Mouse (Mus musculus) R1 (cell line): ENCODE measurements around the gene Bcl2l12.

Experiments
- DNase-seq: peaks from one replicate; pipeline ENCODE4 v3.0.0-alpha.2; 2018; ENCODE audit warnings: low read depth, low spot score

Gene Bcl2l12

GRCm38 (mm10) chr7:44986879-44987718, 11.4 kb downstream of the Bcl2l12 start:
- DNase-seq, result no peak

DNA sequence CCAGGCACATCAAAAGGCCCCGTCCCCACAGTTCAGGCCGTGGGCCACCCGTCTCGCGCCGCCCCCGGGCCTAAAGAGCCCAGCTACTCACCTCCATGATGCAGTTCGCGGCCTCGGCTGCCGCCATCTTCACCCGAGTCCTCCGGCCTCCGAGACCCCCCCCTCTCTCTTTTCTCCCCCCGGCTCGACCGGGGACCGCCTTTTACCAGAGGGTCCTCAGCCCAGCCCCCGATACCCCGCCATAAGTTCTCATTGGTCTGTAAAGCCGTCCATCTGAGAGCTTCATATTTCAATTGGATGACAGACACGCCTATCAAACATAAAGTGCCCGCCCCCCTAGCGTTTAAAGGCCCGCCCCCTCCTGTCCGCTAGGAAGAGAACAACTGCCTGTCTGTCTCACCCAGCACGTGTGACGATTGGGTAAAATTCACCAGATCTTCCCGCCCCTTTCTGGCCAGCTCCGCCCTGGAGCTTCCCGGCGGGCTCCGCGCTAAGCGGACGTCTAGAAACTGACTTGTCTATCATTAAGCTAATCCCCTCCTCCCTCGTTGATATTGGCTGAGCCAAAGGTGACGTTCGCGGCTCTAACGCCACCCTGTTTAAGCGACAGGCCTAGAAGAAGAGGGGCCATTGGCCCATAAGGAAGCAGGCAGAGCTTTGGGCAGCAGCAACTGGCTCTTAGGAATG, 12.2 kb downstream of the Bcl2l12 start, which contains the start of gene Prmt1:
Gene Prmt1, minus strand, starts transcription at position 377 of the 687 bp plus-strand sequence.
- DNase-seq, result peak; percentile 100

- peak; percentile 94 for DNase-seq
These were observed 12.8 kb downstream of the Bcl2l12 start for GRCm38 (mm10) chr7:44985595-44986191.

DNA sequence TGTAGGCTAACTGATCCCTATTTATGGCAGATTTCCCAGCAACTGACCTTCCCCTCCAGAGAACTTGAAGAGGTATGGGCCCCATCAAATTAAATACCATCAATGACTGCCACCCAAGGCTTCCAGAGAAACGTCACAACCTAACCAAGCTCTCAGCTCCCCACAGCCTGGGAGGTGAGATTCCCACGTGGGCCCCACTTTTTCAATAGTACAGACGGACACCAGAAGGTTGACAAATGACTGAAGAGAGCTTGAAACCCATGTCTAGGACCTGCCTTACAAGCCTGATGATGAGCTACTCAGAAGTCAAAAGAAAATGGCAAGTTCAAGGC, 13.7 kb downstream of the Bcl2l12 start:
- no peak for DNase-seq

GRCm38 (mm10) chr7:44983944-44984832, 14.3 kb downstream of the Bcl2l12 start:
- DNase-seq, result no peak

DNA sequence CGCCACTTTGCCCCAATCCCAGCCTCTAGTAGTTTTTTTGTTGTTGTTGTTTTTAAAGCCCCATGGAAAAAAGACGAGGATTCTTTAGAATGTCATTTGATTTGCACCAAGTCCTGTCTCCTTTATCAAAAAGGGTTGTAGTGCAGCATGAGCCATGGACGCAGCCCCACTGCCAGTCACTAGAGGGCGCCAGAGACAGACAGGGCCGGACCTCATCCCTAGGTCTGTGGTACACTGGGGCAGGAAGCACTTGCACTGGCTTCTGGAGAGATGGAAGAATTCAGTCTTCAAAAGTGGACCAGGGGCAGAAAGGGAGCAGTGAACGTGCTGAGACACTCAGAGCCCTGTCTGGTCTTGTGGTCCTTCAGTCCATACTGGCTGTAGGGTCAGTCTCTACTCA, 15.4 kb downstream of the Bcl2l12 start:
- DNase-seq, result peak; percentile 86

GRCm38 (mm10) chr7:44981539-44981938, 17.0 kb downstream of the Bcl2l12 start:
- DNase-seq, result no peak

GRCm38 (mm10) chr7:44978300-44978699, 20.2 kb downstream of the Bcl2l12 start:
- no peak for DNase-seq

- DNase-seq, result no peak
These were observed 23.4 kb downstream of the Bcl2l12 start for GRCm38 (mm10) chr7:44975117-44975419.

DNA sequence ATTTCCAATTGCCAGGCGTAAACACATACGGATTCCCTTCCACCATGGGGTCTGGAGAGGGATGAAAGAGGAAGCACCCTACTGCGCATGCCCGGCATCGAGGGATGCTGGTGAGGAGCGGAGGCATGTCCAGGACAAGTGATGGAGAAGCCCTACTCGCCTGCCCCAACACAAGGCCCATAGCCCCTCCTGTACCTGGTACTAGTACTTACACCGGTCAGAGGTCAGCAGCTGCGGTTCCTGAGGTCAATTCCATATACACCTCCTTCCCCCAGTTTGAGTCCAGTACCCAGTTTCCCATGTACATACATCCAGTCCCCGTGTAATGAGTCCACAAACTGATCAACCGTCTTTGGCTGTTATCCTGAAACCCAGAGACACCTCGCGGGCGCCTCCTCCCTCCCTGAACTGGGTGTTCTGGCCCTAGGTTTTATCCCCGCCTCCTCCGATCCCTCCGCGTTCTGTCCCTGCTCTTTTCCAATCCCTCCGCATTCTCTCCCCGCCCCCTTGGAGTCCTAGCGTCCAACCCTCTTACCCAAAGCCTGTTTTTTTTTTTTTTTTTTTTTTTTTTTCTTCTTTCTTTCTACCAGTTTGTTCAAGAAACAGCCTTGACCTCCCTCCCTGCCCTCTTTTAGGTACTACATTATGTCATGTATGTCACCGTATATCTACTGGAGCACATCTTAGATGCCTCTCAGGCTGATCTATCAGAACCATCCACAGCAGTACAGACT, 24.0 kb downstream of the Bcl2l12 start, which contains the start of gene Cpt1c:
Gene Cpt1c, minus strand, starts transcription at position 469 of the 734 bp plus-strand sequence.
- DNase-seq, result peak; percentile 98

- peak; percentile 48 for DNase-seq
These were observed 24.9 kb downstream of the Bcl2l12 start for GRCm38 (mm10) chr7:44973415-44974130.

DNA sequence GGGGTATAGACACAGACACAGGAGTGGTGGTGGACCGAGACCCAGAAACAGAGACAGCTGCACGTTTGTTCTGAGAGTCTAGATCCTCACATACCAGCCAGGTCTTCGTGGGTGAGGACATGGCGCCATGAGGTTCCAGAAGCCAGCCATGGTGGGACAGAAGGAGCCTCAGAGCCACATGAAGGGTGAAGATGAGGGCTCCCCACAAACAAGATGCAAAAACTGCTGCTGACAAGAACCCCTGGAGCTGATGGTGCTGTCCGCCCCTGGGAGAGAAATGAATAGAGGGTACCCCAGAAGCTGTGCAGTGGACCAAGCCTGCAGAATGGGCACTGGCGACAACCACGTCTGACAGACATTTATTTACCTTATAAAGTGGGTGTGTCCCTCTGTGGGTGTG, 27.4 kb downstream of the Bcl2l12 start:
- no peak for DNase-seq

DNA sequence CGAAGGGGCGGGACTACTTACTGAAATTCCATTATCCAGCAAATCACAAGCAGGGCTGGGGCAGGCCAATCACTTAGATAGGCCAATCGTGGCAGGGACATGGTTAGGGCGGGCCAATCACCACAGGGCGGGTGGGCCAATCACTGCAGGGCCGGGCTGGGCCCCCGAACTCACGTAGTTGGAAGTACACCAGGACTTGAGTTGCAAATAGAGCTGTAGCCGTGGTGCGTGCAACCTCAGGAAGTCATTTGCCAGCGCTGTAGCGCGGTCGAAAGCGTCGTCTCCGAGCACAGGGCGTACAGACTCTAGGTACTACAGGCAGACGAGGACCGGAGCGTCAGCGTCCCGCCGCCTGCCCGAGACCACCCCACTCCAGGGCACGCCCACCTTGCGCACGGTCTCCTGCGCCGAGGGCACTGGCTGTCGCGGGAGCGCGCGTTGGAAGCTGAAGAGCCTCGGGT, 28.3 kb downstream of the Bcl2l12 start:
- DNase-seq, result peak; percentile 98

DNA sequence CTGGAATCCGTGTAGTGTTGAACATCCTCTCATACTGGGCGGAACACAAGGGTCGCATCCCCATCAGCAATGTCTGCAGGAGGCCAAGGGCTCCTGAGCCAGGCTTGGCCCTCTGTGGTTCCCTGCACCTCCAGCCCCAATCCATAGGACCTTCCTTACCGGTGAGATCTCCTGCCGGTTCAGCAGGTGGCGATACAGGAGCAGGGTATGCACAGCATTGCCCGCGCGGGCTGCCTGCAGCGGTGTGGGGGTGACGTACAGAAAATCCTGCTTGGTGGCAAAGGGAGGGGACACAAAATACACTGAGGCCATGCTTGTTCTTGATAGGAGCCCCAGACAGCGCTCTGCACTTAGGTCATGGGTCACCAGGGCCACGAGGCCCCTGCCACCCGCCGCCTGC, 31.9 kb downstream of the Bcl2l12 start:
- peak; percentile 43 for DNase-seq

- DNase-seq, result peak; percentile 47
These were observed 32.5 kb downstream of the Bcl2l12 start for GRCm38 (mm10) chr7:44965975-44966374.

GRCm38 (mm10) chr7:44964990-44965389, 33.5 kb downstream of the Bcl2l12 start:
- DNase-seq, result no peak

DNA sequence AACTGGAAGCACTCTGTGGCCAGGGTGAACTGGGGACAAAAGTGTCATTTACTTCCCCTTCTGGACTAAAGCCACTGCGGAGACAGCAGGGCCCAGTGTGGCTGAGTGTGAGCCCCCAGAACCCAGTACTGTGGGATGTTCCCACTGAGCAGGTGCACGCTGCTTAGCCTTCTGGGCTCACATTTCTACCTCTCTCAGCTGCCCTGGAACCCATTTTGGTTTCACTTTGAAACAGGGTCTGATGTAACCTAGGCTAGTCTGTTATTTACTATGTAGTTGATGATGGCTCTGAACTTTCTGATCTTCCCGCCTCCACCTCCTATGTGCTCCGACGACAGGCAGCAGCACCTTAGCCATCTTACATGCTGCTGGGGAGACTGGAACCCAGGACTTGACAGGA, 35.7 kb downstream of the Bcl2l12 start:
- no peak for DNase-seq

DNA sequence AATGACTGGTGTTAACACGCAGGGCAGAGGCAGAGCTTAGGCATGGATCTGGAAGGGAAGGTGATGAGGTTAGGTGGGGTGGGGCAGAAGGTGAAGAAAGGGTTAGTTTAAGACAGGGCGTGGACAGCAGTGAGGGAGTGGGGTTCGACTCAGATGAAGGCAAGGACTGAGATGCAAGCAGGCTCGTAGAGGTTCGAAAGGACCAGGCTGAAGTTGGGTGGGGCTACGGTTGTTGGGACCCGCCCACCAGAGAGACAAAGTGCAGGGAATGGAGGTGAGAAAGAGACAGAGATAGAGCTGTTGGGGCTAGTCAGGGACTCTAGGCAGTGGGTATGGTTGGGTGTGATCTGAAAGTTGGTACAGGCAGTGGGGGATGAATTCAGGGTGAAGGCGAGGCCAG, 36.2 kb downstream of the Bcl2l12 start:
- DNase-seq, result peak; percentile 53

DNA sequence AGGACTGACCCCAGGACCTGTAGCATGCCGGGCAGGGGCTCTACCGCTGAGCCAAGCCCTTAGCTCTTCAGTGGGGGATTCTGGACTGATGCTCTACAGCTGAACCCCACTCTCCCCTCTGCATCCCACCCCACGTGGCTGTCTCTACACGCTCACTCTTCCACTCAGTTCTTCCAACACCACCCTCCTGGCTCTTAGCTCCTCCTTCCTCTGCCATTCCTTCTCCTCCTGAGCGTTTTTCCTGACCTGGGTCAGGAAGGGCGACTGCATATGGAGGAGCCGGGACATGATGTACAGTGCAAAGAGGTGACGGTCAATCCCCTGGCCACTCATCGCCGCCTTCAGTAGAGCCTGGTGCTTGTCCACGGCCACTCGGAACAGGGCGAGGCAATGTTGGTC, 38.0 kb downstream of the Bcl2l12 start:
- DNase-seq, result no peak

DNA sequence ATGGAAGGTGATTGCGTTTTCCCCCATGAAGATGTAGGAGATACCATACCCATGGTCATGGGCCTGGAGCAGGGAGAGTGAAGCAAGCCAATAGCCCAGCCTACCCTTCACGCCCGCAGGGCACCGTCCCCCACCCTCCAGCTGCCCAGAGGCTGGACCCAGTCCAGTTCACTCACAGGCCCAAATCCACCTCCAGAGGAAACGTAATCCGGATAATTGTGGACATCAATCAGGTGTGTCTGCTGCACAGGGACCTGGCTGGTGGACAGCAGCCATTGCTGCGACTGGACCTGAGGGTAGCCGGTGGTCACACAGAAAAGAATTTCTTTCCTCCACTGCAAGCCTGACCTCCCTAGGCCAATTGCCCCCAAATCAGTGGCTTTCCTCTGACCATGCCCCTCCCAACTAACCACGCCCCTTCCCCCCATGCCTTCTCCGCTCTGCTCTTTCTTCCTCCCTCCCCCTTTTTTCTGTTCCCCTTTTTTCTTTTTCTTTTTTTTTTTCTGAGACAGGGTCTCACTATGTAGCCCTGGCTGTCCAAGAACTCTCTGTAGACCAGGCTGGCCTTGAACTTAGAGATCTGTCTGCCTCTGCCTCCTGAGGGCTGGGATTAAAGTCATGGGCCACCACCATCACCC, 38.5 kb downstream of the Bcl2l12 start:
- DNase-seq, result no peak
